Mouse (Mus musculus): Measurements from ENCODE around the gene Tbk1.

Gene Tbk1

DNA sequence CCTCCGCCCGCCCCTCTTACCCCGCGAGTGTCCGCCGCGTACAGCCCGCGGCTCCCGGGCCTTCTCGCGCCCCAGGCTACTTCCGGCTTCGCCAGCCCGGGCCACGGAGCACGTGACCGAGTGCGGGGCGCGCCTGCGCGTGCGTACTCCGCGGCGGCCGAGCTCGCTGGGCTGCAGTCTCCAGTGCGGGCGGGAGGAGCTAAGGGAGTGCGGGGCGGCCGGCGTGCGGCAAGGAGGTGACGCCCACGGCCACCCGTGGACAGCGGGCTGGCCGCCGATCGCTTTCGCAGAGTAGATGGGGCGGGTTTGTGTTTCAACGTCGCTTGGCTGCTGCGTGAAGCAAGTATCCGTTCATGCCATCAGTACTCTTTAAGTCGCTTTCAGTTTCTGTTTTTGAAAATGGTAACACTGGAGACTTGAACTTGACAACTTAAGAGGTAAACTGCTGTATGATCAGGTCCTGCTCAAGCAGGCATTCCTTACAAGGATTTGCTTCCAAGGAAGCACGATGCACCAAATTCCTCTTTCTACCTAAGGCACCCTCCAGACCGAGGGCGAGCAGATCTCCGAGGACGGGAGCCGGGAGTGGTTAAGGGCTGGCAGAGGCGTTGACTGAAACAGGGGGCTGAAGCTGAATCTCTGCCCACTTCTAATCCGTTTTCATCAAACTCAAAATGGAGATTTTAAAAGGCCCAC is at the start of gene Tbk1:
Gene Tbk1 (minus strand): TSS at position 113 of the 696 bp plus-strand sequence.
- peak; percentile 94 for DNase-seq

DNA sequence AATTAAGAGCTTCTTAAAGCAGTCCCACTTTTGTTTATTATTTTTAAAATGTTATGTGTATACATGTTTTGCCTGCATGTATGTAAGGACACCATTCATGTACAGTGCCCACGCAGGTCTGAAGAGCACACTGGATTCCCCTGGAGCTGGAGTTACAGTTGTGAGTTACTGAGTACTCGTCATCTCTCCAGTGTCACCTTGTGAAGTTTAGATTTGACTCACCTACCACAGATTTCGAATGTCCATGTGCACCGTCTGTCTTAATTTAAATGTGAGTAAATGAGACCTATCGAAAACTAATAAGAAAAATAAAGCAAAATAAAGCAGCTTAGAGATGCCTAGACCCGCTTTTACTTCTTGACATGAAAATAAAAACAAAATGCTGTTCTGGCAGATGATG is 49.7 kb upstream of the Tbk1 start:
- DNase-seq = no peak

DNA sequence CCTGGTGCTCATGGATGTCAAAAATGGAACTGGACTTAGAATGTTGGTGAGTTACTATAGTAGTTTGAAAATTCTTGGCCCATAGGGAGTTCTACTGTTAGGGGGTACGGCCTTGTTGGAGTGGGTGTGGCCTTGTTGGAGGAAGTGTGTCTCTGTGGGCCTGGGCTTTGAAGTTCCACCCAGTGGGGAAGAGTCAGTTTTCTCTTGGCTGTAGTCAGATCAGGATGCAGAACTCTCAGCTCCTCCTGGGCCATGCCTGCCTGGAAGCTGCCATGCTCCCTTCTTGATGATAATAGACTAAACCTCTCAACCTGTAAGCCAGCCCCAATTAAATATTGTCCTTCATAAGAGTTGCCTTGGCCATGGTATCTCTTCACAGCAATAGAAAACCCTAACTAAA is 47.6 kb upstream of the Tbk1 start:
- DNase-seq = no peak

DNA sequence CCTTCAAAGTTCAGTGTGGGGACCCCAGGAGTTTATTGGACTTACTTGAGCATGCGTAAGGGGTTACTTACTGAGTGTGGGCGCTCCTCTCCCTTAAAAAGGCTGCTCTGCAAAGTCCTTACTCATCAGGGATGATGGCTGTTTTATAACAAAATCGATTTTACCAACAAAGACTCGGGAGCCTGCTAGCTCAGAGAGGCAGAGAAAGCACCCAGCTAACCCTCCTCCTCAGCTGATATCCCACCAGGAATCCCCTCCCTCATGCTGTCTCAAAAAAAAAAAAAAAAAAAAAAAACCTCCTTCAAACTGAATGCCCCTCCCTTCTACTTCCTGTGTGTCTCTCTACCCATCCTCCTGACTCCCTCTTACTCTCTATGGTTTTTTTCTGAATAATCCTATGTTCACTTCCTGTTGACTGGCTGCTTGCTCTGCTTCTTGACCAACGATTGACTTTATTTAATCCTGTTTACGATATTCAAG is 42.0 kb upstream of the Tbk1 start:
- DNase-seq = no peak

DNA sequence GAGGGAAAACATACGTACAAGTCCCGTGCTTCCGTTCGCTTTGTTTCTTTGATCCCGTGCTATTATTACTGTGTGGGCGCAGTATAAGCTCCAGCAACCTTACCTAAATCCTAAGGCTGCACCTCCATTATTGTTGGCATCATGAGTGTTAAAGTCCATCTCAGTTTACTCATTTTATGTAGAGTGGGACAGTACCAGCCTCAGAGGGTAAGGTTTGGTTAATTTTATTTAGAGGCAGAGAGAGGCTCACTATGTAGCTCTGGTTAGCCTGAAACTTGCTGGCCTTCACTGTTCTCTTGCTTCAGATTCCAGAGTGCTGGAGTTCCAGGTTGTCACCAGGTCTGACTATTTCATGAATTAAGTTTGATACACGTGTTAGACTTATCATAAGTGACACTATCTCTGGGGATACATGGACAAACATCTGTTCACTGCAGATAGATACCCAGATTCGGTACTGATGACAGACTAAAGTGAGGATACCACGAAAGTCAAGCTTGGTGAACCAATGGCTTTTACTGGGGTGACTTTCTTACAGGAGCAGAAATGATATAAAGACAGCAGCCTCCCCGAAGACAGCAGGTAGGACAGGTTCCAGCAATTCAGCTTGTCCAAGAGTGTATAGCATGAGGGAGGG is 40.7 kb upstream of the Tbk1 start:
- DNase-seq = no peak

DNA sequence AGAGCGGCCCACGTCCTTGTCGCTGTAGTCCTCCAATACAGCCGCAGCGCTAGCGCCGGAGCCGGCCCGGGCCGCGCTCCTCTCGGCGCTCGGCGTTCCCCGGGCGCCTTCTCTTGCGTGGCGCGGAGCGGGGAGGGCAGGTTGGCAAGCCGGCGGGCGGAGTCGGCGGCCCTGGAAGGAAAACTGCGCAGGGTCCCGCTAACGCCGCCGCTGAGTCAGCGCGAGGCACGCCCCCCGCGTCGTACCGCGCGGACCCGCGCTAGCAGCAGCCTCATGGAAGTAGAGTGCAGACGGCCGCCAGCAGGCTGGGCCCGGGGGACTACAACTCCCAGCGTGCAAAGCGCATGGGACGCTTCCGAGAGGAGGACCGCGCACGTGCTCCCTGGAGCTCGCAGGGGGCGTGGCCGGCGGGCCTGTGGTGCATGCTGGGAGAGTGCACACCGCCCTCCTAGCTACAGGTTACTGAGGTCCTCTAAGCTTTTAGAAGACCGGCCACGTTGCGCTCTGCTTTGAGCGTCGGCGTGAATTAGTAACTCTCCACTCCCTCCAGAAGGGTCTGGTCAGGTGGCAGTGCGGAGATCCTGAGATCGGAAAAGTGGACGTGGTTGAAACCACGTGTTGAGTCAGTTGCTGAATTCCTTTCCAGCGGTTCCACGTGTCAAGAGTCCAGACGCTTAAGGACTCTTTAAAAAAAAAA is 39.7 kb upstream of the Tbk1 start, which contains the start of gene Xpot:
Gene Xpot (minus strand): TSS at position 147 of the 697 bp plus-strand sequence.
- peak; percentile 98 for DNase-seq

DNA sequence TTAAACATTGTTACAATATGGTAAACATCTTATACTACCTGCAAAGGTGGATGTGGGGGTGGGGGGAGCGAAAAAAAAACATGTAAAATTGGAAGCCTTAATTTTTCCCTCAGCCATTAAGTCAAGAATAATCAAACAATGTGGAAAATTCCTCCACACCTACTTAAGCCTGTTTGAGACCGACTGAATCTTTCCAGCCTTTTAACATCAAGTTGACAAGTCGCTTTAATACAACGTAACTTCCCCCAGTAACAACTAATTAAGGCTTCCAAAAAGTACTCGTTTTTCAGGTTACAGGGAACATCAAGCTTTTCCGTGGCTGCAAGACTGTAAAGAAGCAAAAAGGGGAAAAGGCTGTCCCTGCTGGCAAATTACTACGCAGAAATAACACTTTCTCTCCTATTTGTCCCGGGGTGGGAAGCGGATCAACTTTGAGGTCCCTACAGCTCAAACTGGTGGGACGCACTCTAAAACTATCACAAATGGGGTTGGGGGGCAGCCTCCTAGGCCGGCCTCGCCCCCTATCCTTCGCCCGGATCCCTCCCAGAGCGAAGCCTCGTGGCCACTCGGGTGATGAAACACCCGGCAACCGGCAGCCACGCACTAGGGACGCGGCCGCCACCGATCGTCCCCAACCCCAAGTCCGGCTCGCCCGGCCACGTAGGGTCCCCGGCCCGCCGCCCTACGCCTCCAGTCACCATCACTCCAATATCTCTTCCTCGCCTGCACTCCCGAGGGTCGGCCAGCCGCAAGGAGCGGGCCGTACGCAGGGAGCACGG is 39.0 kb upstream of the Tbk1 start:
- no peak for DNase-seq

DNA sequence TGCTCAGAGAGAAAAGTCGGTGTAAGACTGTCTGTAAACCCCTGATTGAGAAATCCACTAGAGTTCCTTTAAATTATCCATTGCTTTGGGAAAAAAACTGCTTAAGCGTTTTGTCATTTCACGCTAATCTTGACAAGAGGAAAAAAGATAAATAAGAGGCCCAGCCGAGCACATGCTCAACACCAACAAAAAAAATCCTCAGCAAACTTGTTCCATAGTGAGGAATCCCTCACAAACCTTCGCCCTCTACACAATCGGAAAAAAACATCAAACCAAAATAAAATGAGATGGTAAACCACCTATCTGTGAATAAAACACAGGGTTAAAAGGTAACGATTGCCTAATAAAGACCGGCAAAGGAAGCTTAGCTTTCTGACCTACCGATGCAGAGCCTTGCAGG is 38.4 kb upstream of the Tbk1 start:
- no peak for DNase-seq

DNA sequence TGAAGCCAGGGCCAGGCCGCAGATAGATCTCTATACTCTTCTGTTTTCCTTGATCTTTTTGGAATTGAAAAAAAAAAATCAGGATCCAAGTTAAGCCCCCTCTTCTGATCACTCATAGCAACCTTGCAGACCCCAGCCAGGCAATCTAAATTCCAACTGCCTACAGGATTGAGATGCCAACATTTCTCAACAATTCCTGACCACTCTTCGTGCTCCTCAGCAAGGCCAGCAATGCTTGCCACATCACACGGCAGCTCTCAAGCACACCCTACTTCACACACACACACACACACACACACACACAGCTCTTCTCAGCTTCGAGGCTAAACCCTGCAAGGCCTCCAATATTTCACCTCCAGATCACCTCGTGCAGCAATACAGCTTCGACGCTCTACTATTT is 37.1 kb upstream of the Tbk1 start:
- no peak for DNase-seq

DNA sequence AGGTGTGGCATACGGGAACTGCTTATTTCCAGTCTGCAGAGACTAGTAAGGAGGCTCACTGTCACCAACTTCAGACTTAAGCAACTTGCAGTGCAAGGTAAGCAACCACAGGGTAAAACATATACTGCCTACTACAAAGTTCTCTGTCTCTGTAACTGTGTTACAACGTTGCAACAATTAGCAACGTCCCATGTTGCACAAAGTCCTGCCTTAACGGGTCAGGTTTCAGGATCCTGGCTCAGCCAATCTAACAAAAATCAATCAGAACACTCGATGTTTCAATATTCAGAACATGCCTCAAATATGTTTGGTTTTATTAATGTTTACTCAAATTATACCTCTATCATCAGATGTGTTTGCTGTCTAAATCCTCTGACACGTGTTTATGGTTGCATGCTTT is 35.8 kb upstream of the Tbk1 start:
- DNase-seq = no peak

DNA sequence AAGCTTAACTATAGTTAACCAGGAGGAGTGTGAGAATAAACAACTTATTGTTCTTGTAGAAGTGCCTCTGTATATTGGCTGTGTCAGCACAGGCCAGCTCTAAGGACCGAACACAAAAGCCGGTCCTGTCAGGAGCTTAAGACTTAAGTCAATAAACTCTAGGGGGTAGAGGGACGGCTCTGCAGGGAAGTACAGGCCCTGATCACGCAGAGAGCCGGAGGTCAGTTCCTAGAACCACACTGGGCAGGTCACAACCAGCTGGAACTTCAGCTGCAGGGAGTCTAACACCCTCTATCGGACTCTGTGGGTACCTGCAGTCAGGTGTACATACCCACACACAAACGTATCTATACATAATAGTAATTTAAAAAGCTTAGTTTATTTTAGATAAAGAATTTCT is 29.3 kb upstream of the Tbk1 start:
- no peak for DNase-seq

DNA sequence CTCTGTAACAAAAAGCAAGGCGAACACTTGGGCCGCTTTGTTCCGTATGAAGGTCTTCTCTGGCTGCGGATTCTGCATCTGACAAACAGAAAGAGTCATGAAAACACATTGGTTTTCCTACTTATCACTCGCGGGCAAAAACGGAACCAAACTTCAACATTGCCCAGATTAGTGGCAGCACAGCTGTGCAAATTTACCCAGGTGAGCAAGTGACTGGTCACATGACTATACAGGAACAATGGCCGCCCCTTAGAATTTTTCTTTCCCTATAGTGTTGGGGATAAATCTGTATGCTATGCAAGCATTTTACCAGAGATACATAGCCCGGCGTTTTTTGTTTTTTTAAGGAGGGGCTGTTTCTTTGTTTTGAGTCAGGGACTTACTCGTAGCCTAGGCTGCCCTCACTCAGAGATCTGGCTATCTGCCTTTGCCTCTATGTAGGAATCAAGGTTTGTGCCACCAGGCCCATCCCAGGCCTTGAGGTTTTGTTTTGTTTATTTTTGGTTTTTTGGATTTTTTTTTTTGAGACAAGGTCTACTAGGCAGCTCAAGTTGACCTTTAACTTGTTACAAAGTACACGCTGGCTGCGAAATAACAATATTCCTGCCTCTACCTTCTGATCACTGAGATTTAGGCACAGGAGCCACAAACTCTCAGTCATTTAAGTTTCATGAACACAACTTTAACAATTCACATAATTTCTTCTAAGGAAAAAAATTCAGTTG is 28.7 kb upstream of the Tbk1 start:
- no peak for DNase-seq

DNA sequence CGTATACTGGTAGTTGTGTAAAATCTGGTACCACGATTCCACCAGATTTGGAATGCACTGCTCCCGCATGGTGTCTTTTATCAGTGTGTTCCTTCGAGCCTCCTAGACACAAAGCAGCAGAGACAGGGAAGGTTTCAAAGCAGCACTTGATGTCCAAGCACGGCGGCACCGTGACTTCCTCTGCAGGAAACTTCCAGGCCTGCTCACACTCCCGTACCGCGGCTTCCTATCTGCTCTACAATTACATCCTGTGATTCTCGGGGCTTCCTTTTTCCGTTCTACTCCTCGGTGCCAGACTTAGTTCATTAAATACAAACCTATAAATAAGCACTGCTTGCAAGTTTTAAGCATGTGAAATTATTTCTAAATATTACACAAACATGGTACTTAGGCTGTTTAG is 27.0 kb upstream of the Tbk1 start:
- DNase-seq = no peak

DNA sequence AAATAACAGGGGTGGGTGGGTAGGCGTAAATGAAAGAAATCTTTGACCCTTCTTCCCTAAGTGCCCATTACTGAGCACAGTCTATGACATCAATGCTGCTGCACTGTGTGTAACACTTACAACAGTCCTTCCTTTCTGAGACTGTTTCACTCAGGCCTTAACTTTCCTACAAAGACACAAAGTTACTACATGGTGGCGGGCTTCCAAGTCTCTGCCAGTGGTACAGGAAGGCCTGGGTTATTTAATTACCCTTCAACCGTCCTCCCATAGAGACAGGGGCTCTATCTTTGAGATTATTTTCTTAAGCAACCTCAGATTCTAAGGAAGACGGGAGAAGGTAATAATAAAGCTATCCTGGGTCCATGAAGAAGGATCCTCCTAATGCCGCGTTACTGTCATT is 25.9 kb upstream of the Tbk1 start:
- no peak for DNase-seq

DNA sequence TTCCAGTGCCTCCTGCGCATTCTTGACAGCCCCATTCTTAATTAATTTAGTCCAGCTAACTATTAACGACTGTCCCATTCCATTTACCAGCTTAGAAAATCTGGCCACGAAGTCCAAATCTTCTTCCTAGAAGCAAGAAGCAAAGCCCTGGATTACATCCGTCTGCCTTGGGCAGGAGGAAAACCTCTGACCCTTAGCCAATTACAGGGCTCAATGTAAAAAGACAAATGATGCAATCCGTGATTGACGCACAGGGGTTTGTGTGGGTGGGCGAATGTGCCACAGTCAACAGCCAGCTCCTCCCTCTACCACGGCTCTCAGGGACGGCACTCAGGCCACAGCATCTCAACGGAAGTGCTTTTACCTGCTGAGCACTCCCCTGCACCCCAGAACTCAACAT is 25.0 kb upstream of the Tbk1 start:
- DNase-seq = no peak

DNA sequence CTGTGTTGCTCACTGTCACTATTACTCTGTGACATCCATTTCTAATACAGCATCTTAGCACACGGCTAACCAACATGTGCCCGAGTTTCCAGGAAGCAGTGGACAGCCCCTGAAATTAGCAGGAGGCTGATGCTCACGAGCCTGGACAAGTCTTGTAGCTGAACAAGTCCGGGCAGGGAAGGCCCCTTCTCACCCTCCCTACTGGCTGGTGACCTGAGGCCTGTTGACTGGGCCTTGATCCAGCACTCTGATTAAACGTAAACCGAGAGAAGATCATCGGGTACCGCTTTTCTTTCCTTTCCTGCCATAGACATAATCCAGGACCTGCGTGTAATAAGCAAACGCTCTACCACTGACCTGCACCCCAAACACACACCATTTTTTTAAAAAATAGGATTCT is 21.6 kb upstream of the Tbk1 start:
- DNase-seq = no peak

DNA sequence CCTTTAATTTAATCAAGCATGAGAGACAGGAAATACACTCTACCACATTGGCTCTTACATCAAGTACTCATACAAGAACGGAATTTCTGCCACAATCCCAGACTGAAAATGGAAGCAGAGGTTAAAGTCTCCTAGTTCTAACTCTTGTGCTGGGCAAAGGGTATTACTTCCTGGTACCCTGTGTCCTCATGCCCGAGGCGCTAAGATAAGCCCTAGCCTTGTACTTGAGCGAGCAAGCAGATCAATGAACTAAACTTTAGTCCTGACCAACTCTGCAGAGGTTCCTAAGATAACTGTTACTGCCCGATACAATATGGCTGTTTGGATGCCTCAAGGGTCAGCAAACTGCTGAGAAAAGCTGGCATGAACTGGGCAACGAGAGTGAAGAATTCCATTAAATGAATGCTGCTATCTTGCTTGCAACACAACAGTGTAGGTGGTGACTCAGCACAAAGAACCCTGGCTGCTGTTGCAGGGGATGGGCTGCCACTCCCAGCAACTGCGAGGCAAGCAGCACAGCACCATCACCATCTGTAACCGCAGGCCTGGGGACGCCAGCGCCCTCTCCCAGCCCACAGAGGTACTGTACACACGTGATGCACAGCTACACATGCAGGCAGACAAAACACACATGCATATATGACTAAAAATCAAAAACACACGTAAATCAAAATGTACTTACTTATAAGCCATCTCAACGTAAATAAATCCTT is 18.2 kb upstream of the Tbk1 start:
- DNase-seq = no peak

DNA sequence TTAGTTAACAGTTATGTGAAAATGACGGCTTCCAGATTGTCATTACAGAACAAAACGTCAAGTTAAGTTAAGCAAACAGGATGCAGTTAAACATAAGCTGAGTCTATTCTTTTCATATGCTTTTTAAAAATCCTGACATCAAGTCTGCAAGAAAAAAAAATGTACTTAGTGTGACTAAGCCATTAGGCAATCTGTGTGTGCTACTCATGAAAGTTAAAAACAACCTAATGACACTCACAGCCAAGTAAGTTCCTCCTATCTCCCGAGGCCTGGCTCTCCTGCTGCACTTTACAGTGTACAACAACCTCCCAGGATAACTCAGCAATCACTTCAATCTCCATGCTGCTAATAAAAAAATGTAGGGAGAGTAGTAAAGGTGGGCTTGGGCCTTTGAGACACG is 17.0 kb upstream of the Tbk1 start:
- no peak for DNase-seq

DNA sequence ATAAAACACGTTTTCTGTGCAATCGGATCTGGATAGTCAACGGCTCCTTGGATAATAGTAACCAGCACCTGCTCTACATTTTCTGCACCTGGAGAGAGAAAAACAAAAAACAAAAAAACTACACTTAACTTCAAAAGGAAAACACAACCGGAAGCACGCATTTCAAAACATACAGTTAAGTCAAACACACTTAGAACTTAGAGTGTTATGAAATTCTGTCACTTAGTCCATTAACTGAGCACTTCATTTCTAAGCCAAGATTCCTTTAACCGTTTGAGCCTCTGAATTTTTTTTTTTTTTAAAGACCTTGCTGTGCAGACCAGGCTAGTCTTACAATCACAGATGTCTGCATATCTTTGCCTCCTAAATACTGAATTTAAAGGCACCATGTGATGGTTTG is 14.7 kb upstream of the Tbk1 start:
- DNase-seq = no peak

DNA sequence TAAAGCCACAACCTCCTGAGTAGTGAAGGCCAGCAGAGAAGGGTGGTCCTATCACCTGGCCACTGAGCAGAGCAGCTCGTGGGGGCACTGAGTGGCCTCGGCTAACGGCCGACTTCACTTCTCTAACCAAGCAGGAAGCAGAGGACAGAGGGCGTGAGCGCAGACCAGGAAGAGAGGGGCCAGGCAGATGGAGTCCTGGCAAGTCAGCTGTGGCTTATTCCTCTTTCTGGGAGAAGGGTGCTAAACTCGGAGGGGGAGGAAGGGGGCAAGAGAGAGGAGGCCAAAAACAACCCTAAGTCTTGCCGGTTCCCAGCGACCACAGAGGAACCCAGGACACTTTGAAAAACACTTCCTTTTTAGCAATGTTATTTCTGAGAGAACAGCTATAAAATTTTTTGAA is 10.0 kb upstream of the Tbk1 start:
- DNase-seq = no peak

DNA sequence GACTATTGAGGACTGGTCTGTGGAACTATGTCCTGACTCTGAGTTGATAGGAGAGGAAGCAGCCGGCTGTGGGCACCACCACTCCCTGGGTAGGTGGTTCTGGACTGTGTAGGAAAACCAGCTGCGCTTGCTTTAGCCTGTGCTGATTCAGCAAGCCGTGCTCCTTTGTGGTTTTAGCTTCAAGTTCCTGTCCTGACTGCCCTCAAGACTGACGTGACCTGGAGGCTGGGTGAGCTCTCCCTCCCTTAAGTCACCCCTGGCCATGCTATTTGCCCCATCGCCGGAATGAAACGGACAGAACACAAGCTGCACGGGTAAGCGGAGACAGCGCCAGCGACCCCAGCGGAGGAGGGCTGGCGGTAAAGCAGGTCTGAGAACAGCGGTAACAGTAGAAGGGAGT is 4.5 kb upstream of the Tbk1 start:
- no peak for DNase-seq

DNA sequence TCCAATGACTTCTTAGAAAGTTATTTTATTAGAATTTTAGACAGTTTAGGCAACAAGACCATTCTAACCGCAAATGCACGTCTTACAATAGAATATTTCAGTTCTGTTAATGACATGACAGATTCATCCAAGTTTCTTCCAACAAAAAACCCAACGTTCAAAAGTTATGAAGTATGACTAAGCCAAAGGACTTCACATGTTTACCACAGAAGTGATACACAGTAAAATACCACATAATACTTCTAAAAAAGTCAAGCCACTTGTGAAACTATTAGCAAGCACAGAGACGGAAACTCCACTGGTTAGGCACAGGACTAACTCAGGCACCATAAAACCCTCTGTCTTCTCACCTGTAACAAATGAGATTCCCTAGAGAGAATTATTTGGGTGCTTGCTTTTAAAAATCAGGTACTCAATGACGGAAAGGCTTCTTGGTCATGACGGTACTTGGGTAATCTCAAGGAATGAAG is 819 bp upstream of the Tbk1 start:
- no peak for DNase-seq
